9 mouse cellular contexts compared by ENCODE assay signal in genomic region chr2:142874562-142874961, GRCm38 (mm10). TPM values are rescaled to one million over a fixed set of nuclear protein-coding genes. Genes with fewer than 3 reads are reported as not detected.
DNase-seq lines count a peak whose midpoint lies in the region; ATAC-seq lines count a peak whose summit lies in the region.
"Had no signal": no experiment of that assay in that cellular context is flagged by ENCODE, and none has a peak within 500 bp of the region (broad histone marks: within the 10 kb centered on the region; RNA-seq: fewer than 3 reads in every experiment).

No protein-coding gene starts in this region.

- H3K4me3 ChIP-seq in midbrain, embryonic 16.5 days (ENCODE audit: low read depth, low read length): no peak overlapping the region
- H3K4me3 ChIP-seq in hindbrain, embryonic 13.5 days: no peak overlapping the region
- H3K4me3 ChIP-seq: neural tube, embryonic 13.5 days had no signal

- ATAC-seq in megakaryocyte-erythroid progenitor cell, adult 5-6 weeks (replicated peaks; ENCODE audit: low FRiP score, low TSS enrichment, poor library complexity, severe bottlenecking): 0 out of 2 replicates have a peak, but pooled peaks have one; percentile 46
- ATAC-seq in midbrain, embryonic 16.5 days: no peak
- ATAC-seq in hindbrain, embryonic 13.5 days (ENCODE audit: low FRiP score): no peak

- 85% methylated on average over 2 of the region's 2 CpGs for WGBS in midbrain, embryonic 16.5 days
- 84% methylated on average over 2 of the region's 2 CpGs for WGBS in hindbrain, embryonic 13.5 days

- no peak overlapping the region for H3K4me2 ChIP-seq in midbrain, embryonic 16.5 days (ENCODE audit: low read length)
- no peak overlapping the region for H3K4me2 ChIP-seq in hindbrain, embryonic 13.5 days
- H3K4me2 ChIP-seq: neural tube, embryonic 13.5 days had no signal

- no peaks in the 10 kb centered on the region for H3K36me3 ChIP-seq in midbrain, embryonic 16.5 days (ENCODE audit: control insufficient read depth, insufficient read depth, low read length)
- no peaks in the 10 kb centered on the region for H3K36me3 ChIP-seq in hindbrain, embryonic 13.5 days
- H3K36me3 ChIP-seq: neural tube, embryonic 13.5 days had no signal

- H3K4me1 ChIP-seq in midbrain, embryonic 16.5 days (ENCODE audit: control insufficient read depth, insufficient read depth, low read length): no peaks in the 10 kb centered on the region
- no peaks in the 10 kb centered on the region for H3K4me1 ChIP-seq in hindbrain, embryonic 13.5 days (replicated peaks)
- H3K4me1 ChIP-seq: neural tube, embryonic 13.5 days had no signal

- no peaks in the 10 kb centered on the region for H3K27me3 ChIP-seq in midbrain, embryonic 16.5 days (ENCODE audit: control insufficient read depth, insufficient read depth, low read depth, low read length)
- no peaks in the 10 kb centered on the region for H3K27me3 ChIP-seq in hindbrain, embryonic 13.5 days
- H3K27me3 ChIP-seq: neural tube, embryonic 13.5 days had no signal

- no peaks in the 10 kb centered on the region for H3K9me3 ChIP-seq in midbrain, embryonic 16.5 days (replicated peaks; ENCODE audit: control insufficient read depth, low read length, poor library complexity, severe bottlenecking)
- H3K9me3 ChIP-seq in hindbrain, embryonic 13.5 days: no peaks in the 10 kb centered on the region
- H3K9me3 ChIP-seq: neural tube, embryonic 13.5 days had no signal

- no peak overlapping the region for H3K27ac ChIP-seq in midbrain, embryonic 16.5 days (ENCODE audit: low read length)
- H3K27ac ChIP-seq in hindbrain, embryonic 13.5 days: no peak overlapping the region
- H3K27ac ChIP-seq: neural tube, embryonic 13.5 days had no signal

- no peak overlapping the region for H3K9ac ChIP-seq in midbrain, embryonic 16.5 days (ENCODE audit: low read depth, low read length)
- no peak overlapping the region for H3K9ac ChIP-seq in hindbrain, embryonic 13.5 days
- H3K9ac ChIP-seq: neural tube, embryonic 13.5 days had no signal

- intact Hi-C loops in heart, postnatal 10 days (cut with DNase I): no loop called here

- peak; percentile 20 to 29 for DNase-seq in cerebellum, postnatal 10 days
- no peak for DNase-seq in cerebellum, adult 8-10 months
- DNase-seq in ovary, adult 18-20 months (ENCODE audit: low spot score): peak; percentile 62
- DNase-seq in ovary, postnatal 14 days (ENCODE audit: low spot score): no peak
- DNase-seq in heart, postnatal 10 days: peak; percentile 49 to 58

RNA-seq across cellular contexts. Expression of gene Kif16b, which starts 26.8 kb away (rescaled TPM):
- 10 to 100 TPM; 26.2 to 28.3 TPM for total RNA-seq in heart, postnatal 10 days (2021)
- total RNA-seq in megakaryocyte-erythroid progenitor cell, adult 5-6 weeks (2014; fragmentation: Nextera tagmentation): 9.2 and 16.5 TPM in 2 replicates
- 13.7 and 19.1 TPM in 2 replicates for total RNA-seq in megakaryocyte-erythroid progenitor cell, adult 5-6 weeks (2017)
- 3.6 and 4.2 TPM in 2 replicates for polyA plus RNA-seq in midbrain, embryonic 16.5 days (2015; fragmentation: Nextera tagmentation; extraction: Ambion mirVana)
- polyA plus RNA-seq in hindbrain, embryonic 13.5 days (2015; fragmentation: Nextera tagmentation; extraction: Ambion mirVana): 4.2 and 4.3 TPM in 2 replicates

Comparison
In these comparisons a context has a peak if more than half of its experiments do, and no peak if none do; other contexts are left out.
1. DNase-seq: peak in cerebellum, postnatal 10 days (2 of 2), ovary, adult 18-20 months (single experiment) and heart, postnatal 10 days (2 of 2); none in cerebellum, adult 8-10 months (single experiment) and ovary, postnatal 14 days (single experiment).